Mouse (Mus musculus): ENCODE data around the gene Oprd1.

Oprd1 gene

DNA sequence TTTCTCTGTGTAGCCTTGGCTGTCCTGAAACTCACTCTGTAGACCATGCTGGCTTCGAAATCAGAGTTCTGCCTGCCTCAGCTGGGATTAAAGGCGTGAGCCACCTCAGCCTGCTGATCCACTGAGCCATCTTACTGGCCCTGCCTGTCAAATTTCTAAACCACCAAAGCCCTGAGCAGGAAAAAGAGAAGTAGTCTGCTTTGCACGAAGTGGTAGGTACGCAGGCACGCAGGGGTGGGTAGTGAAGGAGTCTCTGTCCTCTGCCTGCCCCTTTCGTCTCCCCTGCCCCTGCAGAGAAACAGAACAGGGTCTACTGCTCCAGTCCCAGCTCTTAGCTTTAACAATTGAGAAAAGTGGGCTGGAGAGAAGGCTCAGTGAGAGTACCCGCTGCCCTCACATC lies 59.2 kb downstream of the Oprd1 start:
- TF ChIP-seq CTCF (conservative IDR thresholded peaks at IDR 0.05; ENCODE audit: low read length) (no peak), NANOG (IDR thresholded peaks at IDR 0.05; ENCODE audit: borderline replicate concordance, low read length) (no peak), POU5F1 (IDR thresholded peaks at IDR 0.05; ENCODE audit: borderline replicate concordance, low read length) (no peak)
- no peaks in the 10 kb centered on the region for H3K4me1 ChIP-seq (replicated peaks; ENCODE audit: low read depth, low read length)
- peaks cover 25% of the 10 kb centered on the region for H3K9me3 ChIP-seq (ENCODE audit: low read length)
- peaks cover 20% of the 10 kb centered on the region for H3K27me3 ChIP-seq (ENCODE audit: insufficient read depth, low read length)
- H3K4me3 ChIP-seq (replicated peaks; ENCODE audit: low read length) = no peak overlapping the region
- H3K36me3 ChIP-seq (ENCODE audit: insufficient read depth, low read length) = no peaks in the 10 kb centered on the region

- Histone ChIP-seq H3K36me3 (ENCODE audit: insufficient read depth, low read length) (no peaks in the 10 kb centered on the region), H3K9me3 (ENCODE audit: low read length) (peaks cover 6% of the 10 kb centered on the region), H3K4me3 (replicated peaks; ENCODE audit: low read length) (no peak overlapping the region), H3K27me3 (ENCODE audit: insufficient read depth, low read length) (peaks cover 32% of the 10 kb centered on the region), H3K4me1 (replicated peaks; ENCODE audit: low read depth, low read length) (peaks cover 27% of the 10 kb centered on the region)
- no peak for TF ChIP-seq NANOG (IDR thresholded peaks at IDR 0.05; ENCODE audit: borderline replicate concordance, low read length)
- no peak for TF ChIP-seq CTCF (conservative IDR thresholded peaks at IDR 0.05; ENCODE audit: low read length)
- TF ChIP-seq POU5F1 (IDR thresholded peaks at IDR 0.05; ENCODE audit: borderline replicate concordance, low read length) = no peak
Measured at GRCm38 (mm10) chr4:132080492-132080983, 63.7 kb downstream of the Oprd1 start.

DNA sequence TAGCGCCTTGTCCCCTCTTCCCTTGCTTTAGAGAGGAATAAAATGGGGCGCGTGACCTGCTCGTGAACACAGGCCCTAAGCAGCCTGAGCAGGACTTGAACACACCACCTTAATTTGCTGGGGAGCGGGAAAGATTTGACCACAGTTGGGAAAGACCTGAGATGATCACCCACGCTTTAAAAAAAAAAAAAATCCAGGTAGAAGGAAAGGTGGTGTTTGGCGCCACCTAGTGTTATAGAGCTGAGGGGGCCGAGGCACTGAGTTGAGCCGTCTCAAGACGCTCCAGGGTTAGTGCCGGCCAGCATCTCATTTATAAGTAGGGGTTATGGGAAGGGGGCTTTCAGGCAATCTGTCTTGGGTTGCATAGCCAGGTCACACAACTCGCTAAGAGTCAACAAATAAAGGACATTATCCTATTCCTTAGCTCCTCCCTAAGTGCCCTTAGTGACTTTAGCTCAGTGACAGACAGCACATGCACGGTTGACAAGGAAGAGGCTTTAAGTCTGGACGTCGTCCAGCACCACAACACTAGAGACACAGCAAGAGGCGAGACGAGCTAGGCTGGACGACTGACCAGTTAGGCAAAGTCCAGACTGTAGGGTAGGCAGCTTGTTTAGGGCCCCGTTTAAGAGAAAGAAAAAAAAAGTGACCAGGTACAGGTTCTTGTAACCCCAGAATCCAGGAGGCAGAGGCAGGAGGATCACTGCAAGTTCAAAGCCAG lies 64.6 kb downstream of the Oprd1 start:
- Histone ChIP-seq H3K4me3 (replicated peaks; ENCODE audit: low read length) (no peak overlapping the region), H3K4me1 (replicated peaks; ENCODE audit: low read depth, low read length) (peaks cover 29% of the 10 kb centered on the region), H3K36me3 (ENCODE audit: insufficient read depth, low read length) (no peaks in the 10 kb centered on the region), H3K27me3 (ENCODE audit: insufficient read depth, low read length) (peaks cover 25% of the 10 kb centered on the region), H3K9me3 (ENCODE audit: low read length) (no peaks in the 10 kb centered on the region)
- TF ChIP-seq CTCF (conservative IDR thresholded peaks at IDR 0.05; ENCODE audit: low read length) = peak; percentile 76
- no peak for TF ChIP-seq POU5F1 (IDR thresholded peaks at IDR 0.05; ENCODE audit: borderline replicate concordance, low read length)

DNA sequence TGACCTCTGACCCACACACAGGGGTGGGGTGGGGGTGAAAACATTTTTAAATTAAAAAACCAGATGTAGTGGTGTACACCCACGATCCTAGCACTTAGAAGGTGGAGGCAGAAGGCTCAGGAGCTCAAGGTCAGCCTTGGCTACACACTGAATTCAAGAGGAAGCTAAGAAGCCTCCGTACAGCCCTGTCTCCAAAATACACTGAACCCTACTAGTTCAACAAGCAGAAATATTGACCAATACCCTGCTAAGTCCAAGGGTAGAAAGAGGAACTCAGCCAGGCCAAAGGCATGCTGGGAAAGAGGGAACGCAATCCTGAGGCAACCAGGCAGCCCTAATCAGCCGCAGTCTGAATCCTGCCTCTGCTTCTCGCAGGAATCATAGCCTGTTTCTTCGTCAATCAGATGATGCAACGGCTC lies 66.0 kb downstream of the Oprd1 start:
- no peak for TF ChIP-seq POU5F1 (IDR thresholded peaks at IDR 0.05; ENCODE audit: borderline replicate concordance, low read length)
- no peak for TF ChIP-seq NANOG (IDR thresholded peaks at IDR 0.05; ENCODE audit: borderline replicate concordance, low read length)
- no peak for TF ChIP-seq CTCF (conservative IDR thresholded peaks at IDR 0.05; ENCODE audit: low read length)
- Histone ChIP-seq H3K9me3 (ENCODE audit: low read length) (no peaks in the 10 kb centered on the region), H3K36me3 (ENCODE audit: insufficient read depth, low read length) (no peaks in the 10 kb centered on the region), H3K4me1 (replicated peaks; ENCODE audit: low read depth, low read length) (peaks cover 41% of the 10 kb centered on the region), H3K27me3 (ENCODE audit: insufficient read depth, low read length) (peaks cover 30% of the 10 kb centered on the region), H3K4me3 (replicated peaks; ENCODE audit: low read length) (no peak overlapping the region)

- Histone ChIP-seq H3K27me3 (ENCODE audit: insufficient read depth, low read length) (peaks cover 34% of the 10 kb centered on the region), H3K4me3 (replicated peaks; ENCODE audit: low read length) (peak overlapping the region; percentile 49; the same call in 1 of the 2 replicates), H3K4me1 (replicated peaks; ENCODE audit: low read depth, low read length) (peaks cover 46% of the 10 kb centered on the region), H3K9me3 (ENCODE audit: low read length) (no peaks in the 10 kb centered on the region), H3K36me3 (ENCODE audit: insufficient read depth, low read length) (no peaks in the 10 kb centered on the region)
- no peak for TF ChIP-seq NANOG (IDR thresholded peaks at IDR 0.05; ENCODE audit: borderline replicate concordance, low read length)
- TF ChIP-seq POU5F1 (IDR thresholded peaks at IDR 0.05; ENCODE audit: borderline replicate concordance, low read length) = no peak
- TF ChIP-seq CTCF (conservative IDR thresholded peaks at IDR 0.05; ENCODE audit: low read length) = no peak
Measured at GRCm38 (mm10) chr4:132077445-132077844, 66.8 kb downstream of the Oprd1 start.

DNA sequence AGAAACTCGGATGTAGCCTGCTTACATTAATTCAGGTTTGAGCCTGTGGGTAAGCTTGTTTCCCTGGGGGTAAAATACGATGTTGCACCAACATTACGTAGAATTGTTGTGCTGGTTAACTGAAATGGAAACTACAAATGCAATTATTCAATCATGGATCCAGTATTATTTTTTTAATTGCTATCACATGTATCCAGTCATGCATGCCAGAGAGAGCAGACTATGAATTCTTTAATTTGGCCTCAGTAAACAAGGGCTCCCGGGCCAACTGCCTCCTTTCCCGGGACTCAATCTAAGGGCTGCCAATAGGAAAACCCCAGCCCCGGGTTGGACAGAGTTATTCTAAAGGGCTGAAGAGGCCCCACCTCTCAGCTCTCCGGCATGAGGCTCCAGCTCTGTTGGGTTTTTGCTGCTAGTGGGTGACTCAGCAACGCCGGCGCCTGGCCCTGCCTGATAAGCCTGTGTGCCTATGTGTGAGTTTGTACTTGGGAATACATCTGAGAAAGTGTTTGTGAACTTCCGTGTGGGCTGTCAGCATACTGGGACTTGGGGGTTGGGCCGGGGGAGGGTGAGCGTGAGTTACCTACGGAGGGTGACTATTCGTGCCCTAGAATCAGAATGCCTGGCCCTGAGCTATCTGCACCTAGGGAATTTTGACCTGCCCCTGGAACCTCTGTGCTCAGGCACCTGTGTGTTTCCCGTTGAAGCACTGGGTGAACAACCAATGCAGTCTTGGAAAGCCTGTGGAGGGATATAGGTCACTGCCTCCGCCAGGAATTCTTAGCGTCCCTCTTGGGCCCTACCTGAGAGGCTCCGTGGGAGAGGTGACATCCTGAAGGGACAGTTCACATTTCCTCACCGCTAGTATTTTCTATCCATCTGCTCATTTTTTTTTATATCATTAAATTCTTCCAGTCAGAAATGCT lies 67.5 kb downstream of the Oprd1 start:
- TF ChIP-seq CTCF (conservative IDR thresholded peaks at IDR 0.05; ENCODE audit: low read length) (no peak), NANOG (IDR thresholded peaks at IDR 0.05; ENCODE audit: borderline replicate concordance, low read length) (no peak), POU5F1 (IDR thresholded peaks at IDR 0.05; ENCODE audit: borderline replicate concordance, low read length) (no peak)
- Histone ChIP-seq H3K27me3 (ENCODE audit: insufficient read depth, low read length) (peaks cover 41% of the 10 kb centered on the region), H3K4me1 (replicated peaks; ENCODE audit: low read depth, low read length) (peaks cover 46% of the 10 kb centered on the region), H3K36me3 (ENCODE audit: insufficient read depth, low read length) (no peaks in the 10 kb centered on the region), H3K4me3 (replicated peaks; ENCODE audit: low read length) (peak overlapping the region; percentile 49), H3K9me3 (ENCODE audit: low read length) (no peaks in the 10 kb centered on the region)

DNA sequence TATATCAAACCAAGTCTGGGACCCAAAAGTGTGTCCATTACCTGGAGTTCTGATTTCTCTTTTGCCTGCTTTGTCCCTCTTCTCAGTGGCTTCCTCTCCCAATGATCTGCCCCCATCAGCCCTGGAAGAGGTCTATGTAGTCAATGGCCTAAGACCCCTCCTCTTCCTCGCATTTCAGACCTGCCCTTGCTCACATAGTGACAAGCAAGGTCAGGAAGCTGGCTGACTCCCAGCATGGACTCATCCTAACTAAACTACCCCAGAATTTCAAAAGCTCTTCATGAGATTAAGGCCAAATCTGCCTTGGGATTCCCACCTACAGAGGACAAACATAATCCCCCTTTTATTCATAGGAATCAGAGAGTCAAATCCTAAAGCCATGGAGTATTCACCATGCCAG lies 68.5 kb downstream of the Oprd1 start:
- H3K9me3 ChIP-seq (ENCODE audit: low read length) = no peaks in the 10 kb centered on the region

More for the DNA sequence above, 68.5 kb downstream of the Oprd1 start:
- peaks cover 47% of the 10 kb centered on the region for H3K4me1 ChIP-seq (replicated peaks; ENCODE audit: low read depth, low read length)
- no peaks in the 10 kb centered on the region for H3K36me3 ChIP-seq (ENCODE audit: insufficient read depth, low read length)
- peak overlapping the region; percentile 96; the same call in 1 of the 2 replicates for H3K4me3 ChIP-seq (replicated peaks; ENCODE audit: low read length)
- peaks cover 43% of the 10 kb centered on the region for H3K27me3 ChIP-seq (ENCODE audit: insufficient read depth, low read length)
- TF ChIP-seq POU5F1 (IDR thresholded peaks at IDR 0.05; ENCODE audit: borderline replicate concordance, low read length) (no peak), NANOG (IDR thresholded peaks at IDR 0.05; ENCODE audit: borderline replicate concordance, low read length) (no peak), CTCF (conservative IDR thresholded peaks at IDR 0.05; ENCODE audit: low read length) (no peak)

Data from E14TG2a.4 (cell line).